Mouse (Mus musculus) E14TG2a.4 (cell line): ENCODE measurements around the gene Nisch.

Source experiments
- H3K27me3 ChIP-seq: 2 replicates; pipeline ENCODE4 v1.6.1; 2014; ENCODE audit warnings: low read length, control low read depth; ENCODE audit not compliant: insufficient read depth
- H3K36me3 ChIP-seq: 2 replicates; pipeline ENCODE4 v1.6.1; 2014; ENCODE audit warnings: low read length, control low read depth; ENCODE audit not compliant: insufficient read depth
- H3K4me1 ChIP-seq: replicated peaks from 2 replicates; pipeline ENCODE4 v1.6.1; 2014; ENCODE audit warnings: low read depth, low read length, control low read depth
- H3K4me3 ChIP-seq: replicated peaks from 2 replicates; pipeline ENCODE4 v1.5.1; 2014; ENCODE audit warnings: mild to moderate bottlenecking, low read length
- H3K9me3 ChIP-seq: 2 replicates; pipeline ENCODE4 v1.6.1; 2014; ENCODE audit warnings: low read length, control low read depth
- CTCF ChIP-seq: conservative IDR thresholded peaks from 2 replicates; pipeline ENCODE4 v1.5.1; 2014; ENCODE audit warnings: low read length
- NANOG ChIP-seq: IDR thresholded peaks from 2 replicates; pipeline ENCODE4 v1.6.1; 2014; ENCODE audit warnings: borderline replicate concordance, low read length, mixed read lengths
- POU5F1 ChIP-seq: IDR thresholded peaks from 2 replicates; pipeline ENCODE4 v1.6.1; 2014; ENCODE audit warnings: low read length, borderline replicate concordance

The Nisch gene

GRCm38 (mm10) chr14:31177287-31177686 lies 39.5 kb downstream of the Nisch start:
- H3K27me3 ChIP-seq, result no peaks in the 10 kb centered on the region
- peaks cover 62% of the 10 kb centered on the region for H3K4me1 ChIP-seq
- H3K4me3 ChIP-seq, result peak overlapping the region; percentile 69
- TF ChIP-seq NANOG, result no peak
- TF ChIP-seq POU5F1, result no peak
- TF ChIP-seq CTCF, result no peak
- H3K9me3 ChIP-seq, result no peaks in the 10 kb centered on the region
- H3K36me3 ChIP-seq, result peaks cover 98% of the 10 kb centered on the region

DNA sequence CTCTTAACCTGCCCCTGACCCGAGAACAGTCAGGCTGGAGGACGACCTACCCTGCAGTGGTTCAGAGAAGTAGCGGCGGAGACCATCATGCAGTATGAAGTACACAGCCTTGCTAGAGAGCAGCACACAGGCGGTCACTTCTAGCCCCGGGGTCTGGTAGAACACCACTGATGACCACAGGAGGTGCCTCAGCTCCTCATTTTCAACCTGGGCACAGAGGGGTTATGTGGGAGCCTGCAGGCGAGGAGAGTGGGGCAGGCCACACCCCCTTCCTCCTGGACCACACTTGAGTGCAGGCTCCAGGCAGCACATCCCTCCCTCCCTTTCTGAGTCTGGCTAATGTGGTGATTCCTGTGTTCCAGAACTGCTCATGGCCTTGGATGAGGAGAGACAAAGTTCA lies 43.2 kb downstream of the Nisch start:
- Histone ChIP-seq H3K9me3 (no peaks in the 10 kb centered on the region), H3K27me3 (no peaks in the 10 kb centered on the region), H3K4me1 (peaks cover 78% of the 10 kb centered on the region), H3K4me3 (no peak overlapping the region), H3K36me3 (peaks cover 84% of the 10 kb centered on the region)
- no peak for TF ChIP-seq POU5F1
- no peak for TF ChIP-seq CTCF
- no peak for TF ChIP-seq NANOG

GRCm38 (mm10) chr14:31172781-31173455 lies 43.8 kb downstream of the Nisch start:
- no peak for TF ChIP-seq POU5F1
- no peak for TF ChIP-seq NANOG
- TF ChIP-seq CTCF, result no peak
- Histone ChIP-seq H3K36me3 (peaks cover 80% of the 10 kb centered on the region), H3K4me3 (no peak overlapping the region), H3K9me3 (no peaks in the 10 kb centered on the region), H3K27me3 (no peaks in the 10 kb centered on the region; the same call in 1 of the 2 replicates), H3K4me1 (peaks cover 81% of the 10 kb centered on the region)

DNA sequence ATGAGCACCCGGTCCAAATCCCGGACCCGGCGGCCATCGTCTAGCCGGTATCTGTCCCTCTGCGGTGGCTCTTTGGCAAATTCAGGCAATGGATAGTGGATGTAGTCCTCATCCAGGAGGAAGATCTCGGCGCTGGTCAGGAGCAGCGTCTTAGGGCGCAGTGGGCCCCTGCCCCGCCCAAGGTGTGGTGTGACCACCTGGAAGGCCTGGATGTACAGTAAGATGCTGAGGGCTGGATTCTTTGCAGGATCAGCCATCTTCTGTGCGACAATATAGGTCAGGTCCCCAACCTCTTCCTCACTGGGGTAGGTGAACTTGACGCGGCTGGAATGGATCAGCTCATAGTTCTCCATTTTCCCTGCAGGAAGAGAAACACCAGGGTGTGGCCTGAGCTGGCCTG lies 44.9 kb downstream of the Nisch start:
- TF ChIP-seq POU5F1 (no peak), NANOG (no peak), CTCF (no peak)
- Histone ChIP-seq H3K36me3 (peaks cover 69% of the 10 kb centered on the region), H3K4me1 (peaks cover 70% of the 10 kb centered on the region), H3K9me3 (no peaks in the 10 kb centered on the region), H3K4me3 (no peak overlapping the region), H3K27me3 (peaks cover 6% of the 10 kb centered on the region; the same call in 1 of the 2 replicates)

DNA sequence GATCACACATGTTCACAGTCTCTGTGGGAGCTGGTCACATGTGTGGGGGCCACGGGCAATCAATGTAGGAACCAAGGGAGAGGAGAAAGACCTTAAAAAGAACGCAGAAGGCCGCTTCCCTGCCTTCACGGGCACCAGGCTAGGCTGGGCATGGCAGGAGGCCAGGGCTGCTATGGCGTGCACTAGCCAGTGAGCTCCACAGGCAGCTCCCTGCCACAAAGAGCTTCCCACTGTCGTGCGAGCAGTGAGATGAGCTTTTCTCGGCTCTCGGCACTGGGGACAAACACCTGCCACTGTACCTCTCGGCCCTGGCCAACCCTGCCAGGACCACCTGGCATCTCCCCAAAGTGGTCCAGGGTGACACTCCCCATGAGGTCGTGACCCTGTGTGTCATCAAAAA lies 45.4 kb downstream of the Nisch start:
- Histone ChIP-seq H3K9me3 (no peaks in the 10 kb centered on the region), H3K36me3 (peaks cover 65% of the 10 kb centered on the region), H3K27me3 (peaks cover 6% of the 10 kb centered on the region; the same call in 1 of the 2 replicates), H3K4me3 (no peak overlapping the region), H3K4me1 (peaks cover 66% of the 10 kb centered on the region)
- TF ChIP-seq CTCF (no peak), POU5F1 (no peak), NANOG (no peak)

DNA sequence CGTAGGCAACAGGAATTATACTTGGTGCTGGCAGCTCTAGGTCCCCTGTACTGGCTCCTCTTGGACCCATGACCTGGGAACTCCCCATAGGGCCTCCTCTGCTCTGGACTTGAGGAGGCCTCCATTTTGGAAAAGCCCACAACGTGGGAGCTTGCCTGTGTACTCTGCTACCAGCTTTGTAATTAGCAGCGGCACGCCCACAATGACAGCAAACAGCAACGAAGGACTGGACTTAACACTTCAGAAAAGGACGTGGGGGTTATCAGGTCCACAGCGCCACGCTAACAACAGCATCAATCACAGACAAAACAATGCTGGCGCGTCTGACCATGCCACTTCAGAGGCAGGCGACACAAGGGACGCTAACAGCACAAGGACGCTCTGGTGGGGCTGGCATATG lies 45.8 kb downstream of the Nisch start:
- Histone ChIP-seq H3K4me3 (no peak overlapping the region), H3K27me3 (peaks cover 6% of the 10 kb centered on the region; the same call in 1 of the 2 replicates), H3K36me3 (peaks cover 61% of the 10 kb centered on the region), H3K4me1 (peaks cover 62% of the 10 kb centered on the region), H3K9me3 (no peaks in the 10 kb centered on the region)
- TF ChIP-seq POU5F1 (no peak), CTCF (no peak), NANOG (no peak)

DNA sequence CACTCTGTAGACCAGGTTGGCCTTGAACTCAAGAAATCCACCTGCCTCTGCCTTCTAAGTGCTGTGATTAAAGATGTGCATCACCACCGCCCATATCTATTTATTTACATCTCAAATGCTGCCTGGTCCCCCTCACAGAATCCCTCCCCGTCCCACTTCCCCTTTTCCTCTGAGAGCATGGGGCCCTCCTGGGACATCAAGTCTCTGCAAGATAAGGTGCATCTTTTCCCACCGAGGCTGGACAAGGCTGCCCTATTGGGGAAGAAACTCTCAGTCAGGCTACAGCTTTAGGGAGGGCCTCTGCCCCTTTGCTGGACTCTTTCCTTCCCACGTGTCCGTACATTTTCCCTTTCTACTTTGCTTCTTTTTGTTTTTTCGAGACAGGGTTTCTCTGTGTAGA lies 47.2 kb downstream of the Nisch start:
- peaks cover 51% of the 10 kb centered on the region for H3K4me1 ChIP-seq
- no peaks in the 10 kb centered on the region for H3K9me3 ChIP-seq
- H3K4me3 ChIP-seq, result no peak overlapping the region
- no peak for TF ChIP-seq CTCF
- TF ChIP-seq NANOG, result no peak
- TF ChIP-seq POU5F1, result no peak
- peaks cover 6% of the 10 kb centered on the region; the same call in 1 of the 2 replicates for H3K27me3 ChIP-seq
- H3K36me3 ChIP-seq, result peaks cover 46% of the 10 kb centered on the region

GRCm38 (mm10) chr14:31168425-31168824 lies 48.3 kb downstream of the Nisch start, which contains the start of gene Stab1:
TSS of gene Stab1 (minus strand) at chr14:31168641.
- Histone ChIP-seq H3K4me3 (0 out of 2 replicates have a peak within 1 kb of the TSS, but pooled peaks have one; percentile 23), H3K4me1 (peaks cover 50% of the 10 kb centered on the region), H3K9me3 (no peaks in the 10 kb centered on the region), H3K36me3 (peaks cover 35% of the 10 kb centered on the region), H3K27me3 (peaks cover 6% of the 10 kb centered on the region; the same call in 1 of the 2 replicates)
- TF ChIP-seq NANOG (no peak), POU5F1 (no peak), CTCF (no peak)

- Histone ChIP-seq H3K36me3 (peaks cover 19% of the 10 kb centered on the region), H3K9me3 (no peaks in the 10 kb centered on the region), H3K27me3 (peaks cover 12% of the 10 kb centered on the region), H3K4me3 (no peak overlapping the region), H3K4me1 (peaks cover 50% of the 10 kb centered on the region)
- TF ChIP-seq CTCF (no peak), POU5F1 (no peak), NANOG (no peak)
Observed at GRCm38 (mm10) chr14:31166827-31167226, 49.9 kb downstream of the Nisch start.
